Mouse (Mus musculus) CH12.LX (cell line): ENCODE results near the gene Snap25. TPM values are rescaled to one million over a fixed set of nuclear protein-coding genes. Genes with fewer than 3 reads are reported as not detected.

Source experiments
- DNase-seq: peaks from one replicate; pipeline ENCODE4 v3.0.0-alpha.2; 2013; ENCODE audit errors: extremely low read depth
- H3K27ac ChIP-seq: 2 replicates; pipeline ENCODE4 v1.5.1; 2012; ENCODE audit warnings: low read depth, mild to moderate bottlenecking, control low read depth, moderate library complexity; ENCODE audit not compliant: insufficient read depth
- H3K27me3 ChIP-seq: replicated peaks from 2 replicates; pipeline ENCODE3; 2012; ENCODE audit warnings: inconsistent platforms
- H3K36me3 ChIP-seq, 2 experiments: replicated peaks in 1 of 2; 2 replicates each; pipeline versions ENCODE3 to v1.6.1; 2012; ENCODE audit warnings: inconsistent platforms in 1 of 2, low read length in 1 of 2, mild to moderate bottlenecking in 1 of 2, mixed read lengths in 1 of 2, moderate library complexity in 1 of 2; ENCODE audit not compliant: control insufficient read depth in 1 of 2, insufficient read depth in 1 of 2
- H3K4me1 ChIP-seq, 2 experiments: 2 replicates each; pipeline ENCODE4 v1.6.1; 2012; ENCODE audit warnings: inconsistent platforms in 1 of 2, moderate library complexity in 1 of 2; ENCODE audit not compliant: insufficient read depth in 2 of 2, control insufficient read depth in 1 of 2
- H3K4me2 ChIP-seq: 2 replicates; pipeline ENCODE4 v1.6.1; 2012; ENCODE audit warnings: low read depth, mild to moderate bottlenecking, control low read depth; ENCODE audit not compliant: poor library complexity, insufficient read depth, severe bottlenecking
- H3K4me3 ChIP-seq, 3 experiments: fragments of 150-350 bp in 1 of 3; sonication (generic) in 1 of 3; replicated peaks in 1 of 3; 2 replicates each; pipeline versions ENCODE3 to v1.5.1; 2011 to 2012; ENCODE audit warnings: low read depth in 2 of 3, low read length in 2 of 3, mild to moderate bottlenecking in 2 of 3, moderate library complexity in 2 of 3, control low read depth in 1 of 3, improper control_type of control experiment in 1 of 3, inconsistent platforms in 1 of 3, mixed read lengths in 1 of 3; ENCODE audit not compliant: poor library complexity in 1 of 3
- H3K79me2 ChIP-seq: replicated peaks from 2 replicates; pipeline ENCODE4 v1.6.1; 2012; ENCODE audit warnings: mild to moderate bottlenecking, moderate library complexity; ENCODE audit not compliant: control insufficient read depth, poor library complexity, insufficient read depth, severe bottlenecking; ENCODE audit errors: extremely low read depth
- H3K9ac ChIP-seq: 2 replicates; pipeline ENCODE4 v1.6.1; 2012; ENCODE audit warnings: low read depth, mild to moderate bottlenecking, control low read depth, moderate library complexity; ENCODE audit not compliant: insufficient read depth
- H3K9me3 ChIP-seq: replicated peaks from 2 replicates; pipeline ENCODE3; 2012; ENCODE audit warnings: low read length, inconsistent platforms, mixed read lengths
- BHLHE40 ChIP-seq: IDR thresholded peaks from 2 replicates; pipeline ENCODE4 v1.6.1; 2011; ENCODE audit warnings: mild to moderate bottlenecking, low read depth, low read length, improper control_type of control experiment
- CHD1 ChIP-seq: IDR thresholded peaks from 2 replicates; pipeline ENCODE4 v1.6.1; 2012; ENCODE audit warnings: low read depth, low read length, improper control_type of control experiment, inconsistent platforms
- IRF4 ChIP-seq: IDR thresholded peaks from 2 replicates; pipeline ENCODE4 v1.6.1; 2014; ENCODE audit warnings: low read depth, mild to moderate bottlenecking, inconsistent platforms, low read length, improper control_type of control experiment
- JUND ChIP-seq: conservative IDR thresholded peaks from 2 replicates; pipeline ENCODE4 v1.6.1; 2011; ENCODE audit warnings: low read depth, low read length, improper control_type of control experiment
- KAT2A ChIP-seq: IDR thresholded peaks from 2 replicates; pipeline ENCODE4 v1.6.1; 2012; ENCODE audit warnings: low read length, improper control_type of control experiment, inconsistent platforms; ENCODE audit not compliant: insufficient replicate concordance
- MAFK ChIP-seq: IDR thresholded peaks from 2 replicates; pipeline ENCODE4 v1.6.1; 2011; ENCODE audit warnings: low read length, improper control_type of control experiment; ENCODE audit not compliant: insufficient replicate concordance
- MAZ ChIP-seq: IDR thresholded peaks from 2 replicates; pipeline ENCODE4 v1.6.1; 2012; ENCODE audit warnings: low read depth, mild to moderate bottlenecking, inconsistent platforms, low read length, improper control_type of control experiment, moderate library complexity
- MEF2A ChIP-seq: IDR thresholded peaks from 2 replicates; pipeline ENCODE4 v1.6.1; 2014; ENCODE audit warnings: low read depth, mild to moderate bottlenecking, inconsistent platforms, low read length, improper control_type of control experiment, borderline replicate concordance
- NRF1 ChIP-seq: IDR thresholded peaks from 2 replicates; pipeline ENCODE4 v1.6.1; 2014; ENCODE audit warnings: low read depth, mild to moderate bottlenecking, inconsistent platforms, low read length, improper control_type of control experiment, moderate library complexity
- PAX5 ChIP-seq: IDR thresholded peaks from 2 replicates; pipeline ENCODE4 v1.6.1; 2012; ENCODE audit warnings: low read length, inconsistent platforms, mixed read lengths
- POLR2A ChIP-seq: IDR thresholded peaks from 2 replicates; pipeline ENCODE4 v1.6.1; 2011; ENCODE audit warnings: low read depth, mild to moderate bottlenecking, improper control_type of control experiment, low read length
- RCOR1 ChIP-seq: conservative IDR thresholded peaks from 2 replicates; pipeline ENCODE4 v1.6.1; 2012; ENCODE audit warnings: low read depth, mild to moderate bottlenecking, inconsistent platforms, low read length, improper control_type of control experiment
- SIN3A ChIP-seq: IDR thresholded peaks from 2 replicates; pipeline ENCODE4 v1.6.1; 2012; ENCODE audit warnings: low read length, improper control_type of control experiment, inconsistent platforms
- SMC3 ChIP-seq: IDR thresholded peaks from 2 replicates; pipeline ENCODE4 v1.6.1; 2011; ENCODE audit warnings: low read depth, low read length, improper control_type of control experiment
- UBTF ChIP-seq: IDR thresholded peaks from 2 replicates; pipeline ENCODE4 v1.6.1; 2012; ENCODE audit warnings: low read depth, mild to moderate bottlenecking, inconsistent platforms, low read length, improper control_type of control experiment, moderate library complexity
- USF2 ChIP-seq: conservative IDR thresholded peaks from 2 replicates; pipeline ENCODE4 v1.6.1; 2011; ENCODE audit warnings: low read depth, low read length, improper control_type of control experiment
- ZC3H11A ChIP-seq: IDR thresholded peaks from 2 replicates; pipeline ENCODE4 v1.6.1; 2012; ENCODE audit warnings: low read depth, mild to moderate bottlenecking, inconsistent platforms, low read length, improper control_type of control experiment
- ZKSCAN1 ChIP-seq: IDR thresholded peaks from 2 replicates; pipeline ENCODE4 v1.6.1; 2012; ENCODE audit warnings: low read depth, inconsistent platforms, low read length, improper control_type of control experiment, borderline replicate concordance
- ZMIZ1 ChIP-seq: IDR thresholded peaks from 2 replicates; pipeline ENCODE4 v1.6.1; 2012; ENCODE audit warnings: low read depth, mild to moderate bottlenecking, inconsistent platforms, low read length, improper control_type of control experiment
- dilution Hi-C: fragments of 300-500 bp; cut with MboI; formaldehyde crosslinking; loops from 2 replicates; pipeline ENCODE4 v1.14.3; 2020; ENCODE audit warnings: low sequenced_read_pairs; ENCODE audit not compliant: extremely low pct_unique_long_range_greater_than_20kb, extremely low pct_ligation_motif_present
- in situ Hi-C: fragments of 300-500 bp; cut with MboI; formaldehyde crosslinking; loops from 3 replicates; pipeline ENCODE4 v1.14.3; 2019; ENCODE audit warnings: low sequenced_read_pairs, low pct_ligation_motif_present, low pct_unique_long_range_greater_than_20kb, mixed read lengths
- polyA plus RNA-seq: library from polyadenylated mRNA; unstranded; fragments of >175 nt; gene quantifications from 2 replicates; pipeline ENCODE4 v1.2.1, GENCODE M21; 2012; ENCODE audit warnings: low read depth; ENCODE audit not compliant: insufficient read length
- total RNA-seq, 2 experiments: library from RNA; depleted of rRNA; stranded (reverse); fragments of 300-350 nt in 1 of 2; fragments of >200 nt in 1 of 2; gene quantifications; 2 replicates each; pipeline ENCODE4 v1.2.3; 2012 to 2014

Gene Snap25
- total RNA-seq (2012; rRNA removed): not detected in 2 replicates
- total RNA-seq (2014; rRNA removed): not detected in 2 replicates
- polyA plus RNA-seq: 0.11 and 0.35 TPM in 2 replicates

DNA sequence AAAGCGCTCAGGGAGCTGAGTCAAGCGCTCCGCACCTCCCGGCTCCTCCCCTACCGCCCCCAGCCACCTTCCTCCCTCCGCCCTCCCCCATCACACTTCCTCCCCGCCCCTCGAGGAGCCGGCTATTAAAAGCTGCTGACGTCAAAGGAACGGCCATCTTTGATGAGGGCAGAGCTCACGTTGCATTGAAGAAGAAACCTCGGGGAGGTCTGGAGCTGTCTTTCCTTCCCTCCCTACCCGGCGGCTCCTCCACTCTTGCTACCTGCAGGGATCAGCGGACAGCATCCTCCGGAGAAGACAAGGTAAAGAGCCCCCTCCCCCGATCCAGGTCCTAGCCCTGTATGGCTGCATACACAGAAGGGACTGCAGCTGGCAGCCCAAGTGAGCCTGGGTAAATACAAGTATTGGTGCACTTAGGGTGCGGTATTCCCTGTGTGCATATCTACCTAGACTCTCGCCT lies at the start of gene Snap25:
Snap25 (plus strand) TSS at position 155 of the 460 bp plus-strand sequence.
- no peak for TF ChIP-seq NRF1
- no peak for TF ChIP-seq MAFK
- no peak for TF ChIP-seq ZC3H11A
- no peak for TF ChIP-seq UBTF
- no peak for TF ChIP-seq ZMIZ1

DNA sequence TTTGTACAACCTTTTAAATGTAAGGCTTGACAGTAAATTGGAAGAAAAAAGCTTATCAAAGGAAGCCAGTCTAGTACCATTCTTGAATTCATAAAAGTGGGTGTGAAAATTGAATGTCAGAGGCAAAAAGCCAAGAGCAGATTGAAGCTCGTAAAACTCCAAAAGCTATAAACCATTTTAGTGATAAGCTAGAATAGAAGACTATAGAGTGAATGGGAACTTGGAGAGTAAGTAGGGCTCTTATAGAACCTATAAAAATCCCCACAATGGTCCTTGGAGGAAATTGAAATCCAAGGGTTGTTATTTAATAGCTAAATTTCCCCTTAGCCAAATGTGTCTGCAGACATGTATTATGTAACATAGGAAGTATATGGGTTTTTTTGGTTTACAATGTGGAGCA lies 46.3 kb upstream of the Snap25 start:
- Histone ChIP-seq H3K4me2 (no peak overlapping the region), H3K4me3 (no peak overlapping the region), H3K4me1 (no peaks in the 10 kb centered on the region), H3K27me3 (no peaks in the 10 kb centered on the region), H3K79me2 (no peaks in the 10 kb centered on the region), H3K9ac (no peak overlapping the region), H3K9me3 (peaks cover 11% of the 10 kb centered on the region), H3K27ac (no peak overlapping the region), H3K36me3 (no peaks in the 10 kb centered on the region)
- DNase-seq: no peak
- in situ Hi-C loops: no loop called here
- dilution Hi-C loops: no loop called here
- TF ChIP-seq JUND: no peak
- no peak for TF ChIP-seq PAX5
- no peak for TF ChIP-seq BHLHE40
- no peak for TF ChIP-seq MAZ
- no peak for TF ChIP-seq SMC3
- TF ChIP-seq ZKSCAN1: no peak
- no peak for TF ChIP-seq RCOR1
- no peak for TF ChIP-seq ZMIZ1
- TF ChIP-seq POLR2A: no peak
- no peak for TF ChIP-seq KAT2A
- TF ChIP-seq MEF2A: no peak
- TF ChIP-seq CHD1: no peak
- no peak for TF ChIP-seq IRF4
- no peak for TF ChIP-seq SIN3A
- no peak for TF ChIP-seq UBTF
- TF ChIP-seq USF2: no peak

More for the DNA sequence above, at the start of gene Snap25:
- no peaks in the 10 kb centered on the region for H3K79me2 ChIP-seq
- no peak within 1 kb of the TSS for H3K4me2 ChIP-seq
- peaks cover 11% of the 10 kb centered on the region for H3K9me3 ChIP-seq
- in situ Hi-C loops: loop anchor here (10.0 kb wide), 1 partner anchor 69 kb away; no protein-coding TSS in a partner anchor
- no peaks in the 10 kb centered on the region for H3K27me3 ChIP-seq
- H3K36me3 ChIP-seq: no peaks in the 10 kb centered on the region
- H3K4me3 ChIP-seq: no peak within 1 kb of the TSS
- dilution Hi-C loops: no loop called here
- no peak within 1 kb of the TSS for H3K27ac ChIP-seq
- no peak within 1 kb of the TSS for H3K9ac ChIP-seq
- peaks cover 0 to 8% of the 10 kb centered on the region in 2 experiments; a peak in 1 of 4 replicates for H3K4me1 ChIP-seq
- no peak for DNase-seq
